Mouse (Mus musculus): ENCODE data around the gene Fgf4.

Gene Fgf4

DNA sequence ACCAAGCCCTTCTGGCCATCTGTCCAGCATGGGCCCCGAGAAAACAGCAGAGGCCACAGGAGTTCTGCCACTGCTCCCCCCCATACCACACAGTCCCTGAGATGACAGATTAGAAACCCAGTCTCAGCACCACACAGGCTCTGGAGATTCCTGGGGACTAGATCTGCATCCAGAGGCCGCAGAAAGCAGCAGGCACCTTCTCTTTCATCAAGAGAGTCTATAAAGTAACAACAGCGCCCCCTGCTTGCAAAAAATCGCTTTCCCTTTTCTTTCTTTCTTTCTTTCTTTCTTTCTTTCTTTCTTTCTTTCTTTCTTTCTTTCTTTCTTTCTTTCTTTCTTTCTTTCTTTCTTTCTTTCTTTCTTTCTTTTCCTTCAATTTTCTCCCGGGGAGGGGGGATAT lies 47.0 kb downstream of the Fgf4 start:
- TF ChIP-seq GATA4 (IDR thresholded peaks at IDR 0.05; ENCODE audit: insufficient replicate concordance, low read length): no peak

GRCm38 (mm10) chr7:144894706-144895105 lies 47.5 kb downstream of the Fgf4 start:
- TF ChIP-seq GATA4 (IDR thresholded peaks at IDR 0.05; ENCODE audit: insufficient replicate concordance, low read length): no peak

- TF ChIP-seq GATA4 (IDR thresholded peaks at IDR 0.05; ENCODE audit: insufficient replicate concordance, low read length): no peak
Measured at GRCm38 (mm10) chr7:144895305-144896111, 48.3 kb downstream of the Fgf4 start.

GRCm38 (mm10) chr7:144896294-144897218 lies 49.4 kb downstream of the Fgf4 start, which contains the start of gene Fgf15:
Fgf15 (plus strand) TSS chr7:144896531.
- TF ChIP-seq GATA4 (IDR thresholded peaks at IDR 0.05; ENCODE audit: insufficient replicate concordance, low read length): no peak

GRCm38 (mm10) chr7:144898506-144898905 lies 51.3 kb downstream of the Fgf4 start:
- TF ChIP-seq GATA4 (IDR thresholded peaks at IDR 0.05; ENCODE audit: insufficient replicate concordance, low read length): no peak

DNA sequence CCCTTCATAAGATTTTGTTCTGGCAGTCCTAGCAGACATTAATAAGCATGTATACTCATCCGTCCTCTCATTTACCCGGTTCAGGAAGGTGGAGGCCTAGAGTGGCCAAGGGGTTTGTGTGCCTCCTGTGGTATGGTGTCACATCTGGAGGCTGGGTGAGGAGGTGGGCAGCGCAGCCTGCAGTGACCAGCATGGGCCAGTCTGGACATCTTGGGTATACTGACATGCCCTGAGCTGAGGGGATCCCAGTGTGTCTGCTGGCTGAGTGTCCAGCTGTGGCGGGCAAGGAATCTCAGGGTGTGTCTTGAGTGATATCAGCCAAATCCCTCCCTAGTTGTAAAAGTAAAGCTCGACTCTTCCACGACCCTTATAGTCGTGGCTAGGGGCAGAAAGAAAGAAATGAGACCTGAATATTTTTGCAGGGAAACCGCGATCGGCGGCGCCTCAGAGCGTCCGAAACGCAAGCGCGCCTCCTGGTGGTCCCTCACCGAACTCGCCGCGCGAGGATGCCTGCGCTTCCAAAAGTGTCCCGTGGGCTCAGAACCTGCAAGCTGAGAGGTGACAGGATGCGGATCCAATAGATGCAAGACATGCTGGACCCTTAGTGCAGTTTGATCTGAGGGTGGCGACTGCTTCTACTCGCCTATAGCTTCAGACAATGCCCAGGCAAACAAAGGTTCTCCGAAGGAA lies 59.7 kb downstream of the Fgf4 start:
- TF ChIP-seq GATA4 (IDR thresholded peaks at IDR 0.05; ENCODE audit: insufficient replicate concordance, low read length): no peak

DNA sequence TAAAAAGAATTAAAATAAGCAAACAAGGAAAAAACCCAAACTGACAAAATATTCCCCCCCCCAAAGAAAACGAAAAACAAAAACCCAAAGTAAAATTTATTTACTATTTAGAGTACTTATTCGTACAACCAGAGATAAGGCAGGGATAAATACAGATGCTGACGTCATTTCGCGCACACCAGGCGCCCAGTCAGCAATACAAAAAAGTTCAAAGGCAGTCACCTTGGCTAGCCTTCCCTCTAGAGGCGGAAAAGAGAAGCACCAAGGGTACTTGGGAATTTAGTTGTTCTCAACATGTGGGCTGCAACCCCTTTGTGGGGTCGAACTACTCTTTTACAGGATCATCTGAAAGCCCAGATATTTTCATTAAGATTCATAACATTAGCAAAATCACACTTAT lies 60.6 kb downstream of the Fgf4 start:
- TF ChIP-seq GATA4 (IDR thresholded peaks at IDR 0.05; ENCODE audit: insufficient replicate concordance, low read length): no peak

DNA sequence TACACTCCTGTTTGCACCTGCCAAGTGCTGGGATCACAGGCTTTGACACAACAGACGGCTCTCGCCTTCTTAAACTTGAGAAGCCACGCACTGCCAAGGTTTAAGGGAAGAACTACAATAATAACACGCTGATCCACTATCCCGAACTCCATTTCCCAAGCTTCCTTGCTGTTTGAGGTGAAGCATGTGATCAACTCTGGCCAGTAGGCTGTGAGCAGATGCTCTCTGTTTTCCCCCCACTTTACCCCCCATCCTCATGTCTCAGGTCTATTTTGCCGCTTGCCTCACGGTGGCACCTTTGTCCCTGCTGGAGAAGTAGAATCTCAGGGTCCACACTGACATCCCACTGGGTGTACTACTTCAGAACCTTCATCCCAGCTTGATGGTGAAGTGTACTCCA lies 61.5 kb downstream of the Fgf4 start:
- TF ChIP-seq GATA4 (IDR thresholded peaks at IDR 0.05; ENCODE audit: insufficient replicate concordance, low read length): no peak

- TF ChIP-seq GATA4 (IDR thresholded peaks at IDR 0.05; ENCODE audit: insufficient replicate concordance, low read length): no peak
Measured at GRCm38 (mm10) chr7:144911121-144911520, 64.0 kb downstream of the Fgf4 start.

DNA sequence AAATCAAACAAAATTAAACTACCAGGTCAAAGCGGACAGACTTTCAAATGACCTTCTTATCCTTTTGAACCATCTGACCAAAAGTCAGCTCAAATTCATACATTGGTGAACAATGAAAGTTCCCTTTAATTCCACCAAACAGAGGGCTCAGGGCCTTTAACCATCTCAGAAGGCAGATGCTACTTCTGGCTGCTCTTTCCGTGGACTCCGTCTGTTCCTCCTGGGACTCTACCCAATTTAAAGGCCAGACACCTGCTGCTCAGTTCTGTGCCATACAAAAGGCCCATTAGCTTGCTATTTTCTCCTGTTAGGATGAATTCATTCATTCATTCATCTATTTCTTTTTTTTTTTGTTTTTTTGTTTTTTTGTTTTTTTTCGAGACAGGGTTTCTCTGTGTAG lies 65.7 kb downstream of the Fgf4 start:
- no peak for TF ChIP-seq GATA4 (IDR thresholded peaks at IDR 0.05; ENCODE audit: insufficient replicate concordance, low read length)

DNA sequence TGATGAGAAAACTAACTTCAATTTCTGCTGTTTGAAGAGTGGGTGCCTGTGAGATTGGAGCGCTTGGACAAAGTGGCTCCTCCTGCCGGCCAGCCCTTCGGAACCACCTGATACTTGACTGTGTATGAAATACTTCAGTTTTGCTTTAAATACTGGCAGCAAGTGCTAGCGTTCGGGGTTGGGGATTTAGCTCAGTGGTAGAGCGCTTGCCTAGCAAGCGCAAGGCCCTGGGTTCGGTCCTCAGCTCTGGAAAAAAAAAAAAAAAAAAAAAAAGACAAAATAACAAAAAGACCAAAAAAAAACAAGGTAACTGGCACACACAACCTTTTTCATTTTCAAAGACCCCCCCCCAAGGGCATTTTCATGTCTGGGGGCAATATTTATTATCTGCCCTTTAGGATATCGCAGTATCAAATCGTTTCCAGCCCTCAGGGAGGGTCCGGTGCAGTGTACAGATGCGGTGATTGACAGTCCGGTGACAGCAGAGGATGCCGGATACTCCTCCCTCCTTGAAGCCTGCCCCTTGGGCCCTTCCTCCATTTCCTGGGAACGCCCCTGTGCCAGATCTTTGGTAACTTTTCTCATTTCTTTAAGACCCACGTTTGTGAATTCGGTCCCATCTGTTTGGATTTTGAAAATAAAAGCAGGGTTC lies 67.3 kb downstream of the Fgf4 start:
- no peak for TF ChIP-seq GATA4 (IDR thresholded peaks at IDR 0.05; ENCODE audit: insufficient replicate concordance, low read length)
